Mouse (Mus musculus) bone marrow macrophage, adult 2 months (primary cell): ENCODE measurements around the gene Plcb4. TPM values are rescaled to one million over a fixed set of nuclear protein-coding genes. Genes with fewer than 3 reads are reported as not detected.

Experiments
- H3K27ac ChIP-seq: 2 replicates; pipeline ENCODE4 v1.5.1; 2012; ENCODE audit warnings: low read depth, low read length; ENCODE audit not compliant: insufficient read depth
- H3K4me1 ChIP-seq: 2 replicates; pipeline ENCODE4 v1.6.1; 2012; ENCODE audit warnings: low read length; ENCODE audit not compliant: control insufficient read depth, insufficient read depth
- H3K4me3 ChIP-seq: 2 replicates; pipeline ENCODE4 v1.5.1; 2012; ENCODE audit warnings: mild to moderate bottlenecking, low read length, moderate library complexity; ENCODE audit not compliant: insufficient read depth
- CTCF ChIP-seq: IDR thresholded peaks from 2 replicates; pipeline ENCODE4 v1.5.1; 2012; ENCODE audit warnings: low read depth, mild to moderate bottlenecking, low read length, moderate library complexity
- POLR2A ChIP-seq: IDR thresholded peaks from 2 replicates; pipeline ENCODE4 v1.6.1; 2012; ENCODE audit warnings: mild to moderate bottlenecking, low read depth, low read length, borderline replicate concordance
- polyA plus RNA-seq: library from polyadenylated mRNA; stranded (reverse); fragments of >200 nt; gene quantifications from 2 replicates; pipeline ENCODE4 v1.2.4, GENCODE M21; 2012; ENCODE audit not compliant: missing spikeins, insufficient read depth, insufficient read length

Gene Plcb4
- polyA plus RNA-seq, 1 experiment, result 10.2 TPM

GRCm38 (mm10) chr2:135918116-135918515 is 259.3 kb downstream of the Plcb4 start:
- Histone ChIP-seq H3K27ac (no peak overlapping the region), H3K4me3 (no peak overlapping the region), H3K4me1 (no peaks in the 10 kb centered on the region)
- TF ChIP-seq POLR2A (no peak), CTCF (no peak)

- H3K27ac ChIP-seq, result no peak overlapping the region
- TF ChIP-seq POLR2A (no peak), CTCF (no peak)
- H3K4me3 ChIP-seq, result no peak overlapping the region
- no peaks in the 10 kb centered on the region for H3K4me1 ChIP-seq
Measured at GRCm38 (mm10) chr2:135919641-135920040, 260.8 kb downstream of the Plcb4 start.

- Histone ChIP-seq H3K27ac (no peak overlapping the region), H3K4me3 (no peak overlapping the region), H3K4me1 (no peaks in the 10 kb centered on the region; the same call in 1 of the 2 replicates)
- TF ChIP-seq POLR2A, result no peak
- no peak for TF ChIP-seq CTCF
Measured at GRCm38 (mm10) chr2:135926660-135927343, 268.0 kb downstream of the Plcb4 start.

GRCm38 (mm10) chr2:135929021-135929720 is 270.4 kb downstream of the Plcb4 start:
- H3K27ac ChIP-seq, result no peak overlapping the region

GRCm38 (mm10) chr2:135930696-135931095 is 271.9 kb downstream of the Plcb4 start:
- TF ChIP-seq POLR2A, result no peak
- no peak for TF ChIP-seq CTCF
- H3K27ac ChIP-seq, result no peak overlapping the region

More at GRCm38 (mm10) chr2:135929021-135929720, 270.4 kb downstream of the Plcb4 start:
- no peak overlapping the region for H3K4me3 ChIP-seq
- no peaks in the 10 kb centered on the region; the same call in 1 of the 2 replicates for H3K4me1 ChIP-seq
- TF ChIP-seq POLR2A (no peak), CTCF (no peak)

GRCm38 (mm10) chr2:135932569-135932968 is 273.8 kb downstream of the Plcb4 start:
- no peak overlapping the region for H3K4me3 ChIP-seq
- TF ChIP-seq CTCF (no peak), POLR2A (no peak)
- no peak overlapping the region for H3K27ac ChIP-seq
- H3K4me1 ChIP-seq, result peaks cover 2% of the 10 kb centered on the region; the same call in 1 of the 2 replicates

More at GRCm38 (mm10) chr2:135930696-135931095, 271.9 kb downstream of the Plcb4 start:
- Histone ChIP-seq H3K4me1 (peaks cover 2% of the 10 kb centered on the region), H3K4me3 (no peak overlapping the region)

GRCm38 (mm10) chr2:135936376-135936775 is 277.6 kb downstream of the Plcb4 start:
- no peak for TF ChIP-seq CTCF
- TF ChIP-seq POLR2A, result no peak
- peaks cover 2% of the 10 kb centered on the region; the same call in 1 of the 2 replicates for H3K4me1 ChIP-seq
- no peak overlapping the region for H3K27ac ChIP-seq
- no peak overlapping the region for H3K4me3 ChIP-seq

- peaks cover 2% of the 10 kb centered on the region; the same call in 1 of the 2 replicates for H3K4me1 ChIP-seq
- TF ChIP-seq CTCF (no peak), POLR2A (no peak)
- H3K4me3 ChIP-seq, result no peak overlapping the region
- H3K27ac ChIP-seq, result no peak overlapping the region
Measured at GRCm38 (mm10) chr2:135937646-135938045, 278.8 kb downstream of the Plcb4 start.

GRCm38 (mm10) chr2:135939933-135940332 is 281.1 kb downstream of the Plcb4 start:
- TF ChIP-seq POLR2A, result no peak
- TF ChIP-seq CTCF, result no peak
- Histone ChIP-seq H3K4me3 (no peak overlapping the region), H3K27ac (no peak overlapping the region), H3K4me1 (peaks cover 1% of the 10 kb centered on the region; the same call in 1 of the 2 replicates)

GRCm38 (mm10) chr2:135947839-135948238 is 289.0 kb downstream of the Plcb4 start:
- TF ChIP-seq CTCF (no peak), POLR2A (no peak)
- Histone ChIP-seq H3K27ac (no peak overlapping the region), H3K4me1 (no peaks in the 10 kb centered on the region), H3K4me3 (no peak overlapping the region)
